Mouse (Mus musculus): ENCODE measurements around the gene Slc6a15. TPM values are rescaled to one million over a fixed set of nuclear protein-coding genes. Genes with fewer than 3 reads are reported as not detected.
A peak's percentile ranks its signal among the peaks of the same experiment; 100 is the strongest.

Gene Slc6a15
- polyA plus RNA-seq, 1 experiment from 2014 or later, result 32.1 TPM

DNA sequence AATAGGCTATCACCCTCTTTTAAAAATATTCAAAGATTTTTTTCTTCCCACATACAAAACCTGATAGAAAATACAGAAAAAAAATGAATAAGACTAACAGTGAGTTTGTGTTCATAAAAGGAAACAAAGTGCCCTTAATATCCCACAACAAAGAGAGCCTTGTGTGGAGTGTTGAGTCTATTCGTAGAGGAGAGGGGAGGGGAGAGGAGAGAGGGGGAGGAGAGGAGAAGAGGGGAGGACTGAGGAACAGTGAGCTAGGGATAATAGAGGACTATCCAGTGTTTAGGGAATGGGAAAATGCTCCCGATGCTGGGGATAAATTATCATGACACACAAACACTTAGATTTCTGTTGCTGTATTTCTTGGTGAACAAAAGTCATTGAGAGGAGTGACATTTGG, 80.8 kb downstream of the Slc6a15 start:
- ATAC-seq (ENCODE audit: low read depth), result peak; percentile 53; the same call in 1 of the 2 replicates
- 15% methylated on average over 2 of the region's 2 CpGs for WGBS
- H3K4me1 ChIP-seq (replicated peaks), result no peaks in the 10 kb centered on the region

DNA sequence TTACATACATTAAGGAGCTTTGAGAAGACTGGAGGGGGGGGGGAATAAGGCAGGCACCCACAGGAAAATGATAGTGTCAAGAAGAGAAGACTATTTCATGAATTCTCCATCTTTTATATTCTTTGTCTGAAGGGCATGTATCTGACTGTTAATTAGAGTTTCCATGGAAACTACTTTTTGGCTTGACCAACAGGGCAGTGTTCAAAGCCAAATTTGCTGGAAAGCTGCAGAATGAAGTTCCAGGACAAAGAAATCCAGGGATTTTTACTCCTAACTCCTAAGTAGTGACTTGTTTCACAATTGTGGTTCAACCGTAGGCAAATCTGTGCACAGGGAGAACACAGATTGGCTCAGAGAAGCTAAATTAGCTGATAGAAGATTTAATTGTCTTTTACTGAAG, 90.3 kb downstream of the Slc6a15 start:
- Histone ChIP-seq H3K27me3 (no peaks in the 10 kb centered on the region), H3K9me3 (no peaks in the 10 kb centered on the region), H3K4me3 (no peak overlapping the region), H3K27ac (replicated peaks) (no peak overlapping the region), H3K4me1 (replicated peaks) (no peaks in the 10 kb centered on the region), H3K9ac (no peak overlapping the region), H3K36me3 (no peaks in the 10 kb centered on the region), H3K4me2 (no peak overlapping the region)
- WGBS, result 52% methylated on average over 1 of the region's 1 CpGs
- no peak for ATAC-seq (ENCODE audit: low read depth)

More for the DNA sequence above, 80.8 kb downstream of the Slc6a15 start:
- Histone ChIP-seq H3K27me3 (no peaks in the 10 kb centered on the region), H3K4me2 (no peak overlapping the region), H3K4me3 (no peak overlapping the region), H3K9me3 (no peaks in the 10 kb centered on the region), H3K9ac (no peak overlapping the region), H3K36me3 (no peaks in the 10 kb centered on the region), H3K27ac (replicated peaks) (no peak overlapping the region)

Other genes with a start within 250 kb of the Slc6a15 start
- gene Lrriq1, start 131.5 kb upstream of the Slc6a15 start, polyA plus RNA-seq (2015; fragmentation: Nextera tagmentation; extraction: Ambion mirVana), result 1.6 and 1.9 TPM in 2 replicates

Measured in neural tube, embryonic 13.5 days (tissue).